Mouse (Mus musculus) kidney, postnatal 36 days (tissue): Measurements from ENCODE around the gene Slc12a7.

ENCODE experiments used
- DNase-seq, 2 experiments: peaks; one replicate each; pipeline ENCODE4 v3.0.0; 2021 to 2022; ENCODE audit warnings: mixed read lengths in 2 of 2

Gene Slc12a7

GRCm38 (mm10) chr13:73823711-73824110, 90.8 kb downstream of the Slc12a7 start:
- DNase-seq: peak in 1 of 2 experiments; percentile 28

GRCm38 (mm10) chr13:73827243-73827642, 94.3 kb downstream of the Slc12a7 start:
- DNase-seq: no peak

GRCm38 (mm10) chr13:73831486-73831885, 98.6 kb downstream of the Slc12a7 start:
- peak; percentile 33 to 79 for DNase-seq

GRCm38 (mm10) chr13:73833809-73834208, 100.9 kb downstream of the Slc12a7 start:
- DNase-seq: no peak

- DNase-seq: no peak
Measured at GRCm38 (mm10) chr13:73835791-73836190, 102.9 kb downstream of the Slc12a7 start.

- DNase-seq: no peak
Measured at GRCm38 (mm10) chr13:73836491-73836890, 103.6 kb downstream of the Slc12a7 start.

- DNase-seq: peak; percentile 57 to 71
Measured at GRCm38 (mm10) chr13:73837708-73838107, 104.8 kb downstream of the Slc12a7 start.

GRCm38 (mm10) chr13:73839137-73839548, 106.2 kb downstream of the Slc12a7 start:
- DNase-seq: no peak

GRCm38 (mm10) chr13:73839740-73840139, 106.8 kb downstream of the Slc12a7 start:
- DNase-seq: no peak

- no peak for DNase-seq
Measured at GRCm38 (mm10) chr13:73842696-73843095, 109.8 kb downstream of the Slc12a7 start.

GRCm38 (mm10) chr13:73846589-73847464, 113.9 kb downstream of the Slc12a7 start:
- DNase-seq: peak in 1 of 2 experiments; percentile 48

- DNase-seq: peak; percentile 89 to 95
Measured at GRCm38 (mm10) chr13:73847465-73847836, 114.6 kb downstream of the Slc12a7 start, which contains the start of gene Nkd2. TSS of gene Nkd2 (minus strand) at chr13:73847631.
